Mouse (Mus musculus): Measurements from ENCODE around the gene Neu1.
"Not testable (repeated sequence)": the region's sequence is repeated elsewhere in the genome, so short reads cannot be mapped to it uniquely, and the experiment has no call there.

The Neu1 gene

GRCm38 (mm10) chr17:34969822-34970221 is 38.8 kb downstream of the Neu1 start, which contains the start of gene Gm20481:
Gene Gm20481, plus strand, starts transcription at chr17:34969912.
- not testable (repeated sequence) for DNase-seq (ENCODE audit: low spot score)

GRCm38 (mm10) chr17:34970850-34971249 is 39.8 kb downstream of the Neu1 start:
- not testable (repeated sequence) for DNase-seq (ENCODE audit: low spot score)

- DNase-seq (ENCODE audit: low spot score): not testable (repeated sequence)
These were observed 40.6 kb downstream of the Neu1 start for GRCm38 (mm10) chr17:34971694-34972068.

- peak; percentile 75 for DNase-seq (ENCODE audit: low spot score)
These were observed 41.2 kb downstream of the Neu1 start, which contains the start of the genes Hspa1a and Hspa1l for GRCm38 (mm10) chr17:34972069-34972749. Gene Hspa1a, minus strand, starts transcription at chr17:34972156. Gene Hspa1l, plus strand, starts transcription at chr17:34972703.

GRCm38 (mm10) chr17:34975581-34976492 is 44.8 kb downstream of the Neu1 start:
- DNase-seq (ENCODE audit: low spot score): no peak

- no peak for DNase-seq (ENCODE audit: low spot score)
These were observed 45.9 kb downstream of the Neu1 start for GRCm38 (mm10) chr17:34977000-34977399.

- DNase-seq (ENCODE audit: low spot score): no peak
These were observed 47.2 kb downstream of the Neu1 start for GRCm38 (mm10) chr17:34978239-34978638.

GRCm38 (mm10) chr17:34979631-34980030 is 48.6 kb downstream of the Neu1 start:
- no peak for DNase-seq (ENCODE audit: low spot score)

GRCm38 (mm10) chr17:34980655-34981054 is 49.6 kb downstream of the Neu1 start:
- DNase-seq (ENCODE audit: low spot score): no peak

- peak; percentile 87 for DNase-seq (ENCODE audit: low spot score)
These were observed 50.7 kb downstream of the Neu1 start, which contains the start of gene Lsm2 for GRCm38 (mm10) chr17:34981690-34982180. Gene Lsm2, plus strand, starts transcription at chr17:34981862.

- no peak for DNase-seq (ENCODE audit: low spot score)
These were observed 51.3 kb downstream of the Neu1 start for GRCm38 (mm10) chr17:34982328-34982727.

- DNase-seq (ENCODE audit: low spot score): no peak
These were observed 53.2 kb downstream of the Neu1 start for GRCm38 (mm10) chr17:34984218-34984617.
